Mouse (Mus musculus) thymus, postnatal 10 days (tissue): Measurements from ENCODE around the gene Pde4d.

Source experiments
- DNase-seq, 2 experiments: peaks; one replicate each; pipeline ENCODE4 v3.0.0; 2021; ENCODE audit warnings: low spot score in 2 of 2

Pde4d gene

GRCm38 (mm10) chr13:108449116-108450097 lies at the start of gene Pde4d:
Pde4d (plus strand) TSS chr13:108449948.
- no peak for DNase-seq

DNA sequence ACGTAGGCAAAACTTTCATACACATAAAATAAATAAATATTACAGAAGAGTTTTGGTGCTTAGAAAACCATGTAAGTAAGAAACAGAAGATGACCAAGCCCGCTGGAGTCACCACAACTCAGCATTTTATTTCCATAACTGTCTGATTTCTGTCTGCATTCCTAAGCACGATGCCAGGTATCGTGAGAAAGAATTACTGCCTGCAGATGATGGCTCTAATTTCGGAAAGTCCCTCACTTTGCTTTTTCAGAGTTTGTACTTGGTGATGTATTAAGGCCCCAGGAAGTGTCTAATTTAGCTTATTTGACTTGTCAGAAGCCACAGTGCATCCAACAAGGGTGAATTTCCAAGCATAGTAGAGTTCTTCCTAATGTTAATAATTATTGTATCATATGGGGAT lies 46.6 kb upstream of the Pde4d start:
- DNase-seq = no peak

- DNase-seq = no peak
Measured at GRCm38 (mm10) chr13:108404372-108404771, 45.4 kb upstream of the Pde4d start.

DNA sequence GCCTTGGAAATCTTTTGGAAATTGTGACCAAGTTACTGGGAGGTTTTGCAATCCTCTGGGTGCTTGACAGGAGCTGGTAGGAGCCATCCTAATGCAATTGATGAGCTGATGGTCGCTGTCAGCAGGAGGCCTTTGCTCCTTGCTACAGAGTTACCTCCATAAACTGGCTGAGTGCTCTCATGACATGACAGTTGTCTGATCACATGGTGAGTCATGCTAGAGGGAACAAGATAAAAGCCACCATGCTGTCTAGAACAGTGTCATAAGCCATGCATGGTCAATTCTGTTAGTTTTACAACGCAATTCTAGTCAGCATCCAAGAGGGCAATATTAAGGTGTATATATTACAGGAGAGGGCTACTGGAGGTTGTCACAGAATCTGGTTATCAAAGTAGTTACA lies 34.3 kb upstream of the Pde4d start:
- DNase-seq = no peak

- no peak for DNase-seq
Measured at GRCm38 (mm10) chr13:108418741-108419507, 30.8 kb upstream of the Pde4d start.

- DNase-seq = no peak
Measured at GRCm38 (mm10) chr13:108426322-108426721, 23.4 kb upstream of the Pde4d start.

GRCm38 (mm10) chr13:108428809-108429208 lies 20.9 kb upstream of the Pde4d start:
- DNase-seq = no peak

- DNase-seq = no peak
Measured at GRCm38 (mm10) chr13:108429623-108430022, 20.1 kb upstream of the Pde4d start.

- no peak for DNase-seq
Measured at GRCm38 (mm10) chr13:108431776-108432175, 18.0 kb upstream of the Pde4d start.

DNA sequence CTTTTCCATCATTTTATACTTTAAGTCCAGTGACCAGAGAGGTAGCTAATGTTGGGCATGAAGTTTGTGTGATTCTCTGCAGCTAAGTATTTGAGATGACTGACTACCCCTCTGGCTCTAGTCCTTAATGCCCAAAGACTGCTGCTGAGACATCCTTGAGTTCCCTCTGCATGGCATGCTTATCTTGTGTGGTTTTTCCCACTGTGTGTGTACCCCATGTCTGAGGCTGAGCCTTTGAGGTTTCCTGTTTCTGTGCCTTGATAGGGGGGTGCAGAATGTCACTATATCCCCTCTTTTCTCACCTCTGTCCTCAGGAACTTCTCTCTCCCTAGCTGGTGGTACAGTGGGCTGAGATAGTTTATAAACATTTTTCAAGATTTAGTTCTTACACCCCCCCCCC lies 14.1 kb upstream of the Pde4d start:
- DNase-seq = no peak

DNA sequence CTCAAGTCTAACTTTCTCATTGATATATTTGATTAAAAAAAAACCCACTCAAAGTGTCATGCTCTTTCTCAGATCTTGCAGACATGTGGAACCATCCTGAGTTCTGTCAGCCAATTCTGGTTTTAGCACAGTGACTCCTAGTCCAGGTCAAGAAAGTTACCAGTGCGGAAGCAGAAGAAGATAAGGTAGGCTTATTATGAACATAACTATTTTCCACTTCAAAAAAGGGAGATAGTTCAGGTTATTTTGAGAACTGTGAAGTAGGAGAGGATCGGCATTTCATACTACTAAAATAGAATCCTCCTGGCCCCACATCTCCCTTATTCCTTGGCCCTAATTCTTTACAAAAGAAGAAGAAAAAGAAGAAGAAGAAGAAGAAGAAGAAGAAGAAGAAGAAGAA lies 12.3 kb upstream of the Pde4d start:
- no peak for DNase-seq

GRCm38 (mm10) chr13:108439012-108439411 lies 10.7 kb upstream of the Pde4d start:
- DNase-seq = no peak

DNA sequence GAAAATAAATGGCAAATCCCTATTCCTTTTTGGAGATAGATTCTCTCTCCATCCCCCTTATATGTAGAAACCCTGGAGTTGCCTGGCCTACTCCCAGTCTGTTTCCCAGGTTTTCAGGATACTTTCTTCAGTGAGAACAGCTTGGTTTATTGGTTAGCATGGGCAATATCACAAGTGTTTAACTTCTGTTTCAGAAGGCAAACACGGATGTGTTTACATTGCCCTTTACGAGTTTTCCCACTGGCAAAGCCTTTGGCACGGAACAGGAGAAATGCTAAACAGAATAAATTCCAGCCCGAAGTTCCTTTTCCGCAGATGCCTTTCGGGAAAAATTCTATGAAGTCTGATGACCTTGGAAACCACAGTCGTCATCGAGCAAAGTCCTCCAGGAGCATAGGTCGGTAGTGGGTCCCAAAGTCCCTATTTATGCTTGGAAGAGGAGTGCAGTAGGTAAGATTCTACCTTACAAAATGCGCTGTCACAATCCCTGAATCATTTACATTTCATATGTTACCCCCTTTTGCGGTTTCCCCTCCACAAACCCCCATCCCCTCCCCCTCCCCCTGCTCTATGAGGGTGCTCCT lies 1.3 kb upstream of the Pde4d start:
- DNase-seq = no peak

DNA sequence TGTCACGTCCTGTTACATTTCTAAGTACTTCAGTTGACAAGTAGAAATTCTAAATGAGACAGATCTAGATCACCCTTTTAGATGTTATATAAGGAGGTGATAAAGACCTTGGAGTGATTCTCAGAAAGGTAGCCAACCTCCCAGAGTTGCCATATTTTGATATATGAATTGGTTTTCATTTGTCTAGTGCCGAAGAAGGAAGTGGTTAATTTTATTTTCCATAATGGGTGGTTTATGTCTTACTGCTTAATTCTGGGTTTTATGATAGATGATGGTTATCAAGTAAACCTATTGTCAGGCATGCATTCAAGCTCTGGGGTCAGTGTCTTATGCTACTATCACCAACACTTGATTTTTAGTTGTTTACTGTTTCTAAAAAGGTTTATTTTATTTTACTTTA lies 1.4 kb downstream of the Pde4d start:
- no peak for DNase-seq

DNA sequence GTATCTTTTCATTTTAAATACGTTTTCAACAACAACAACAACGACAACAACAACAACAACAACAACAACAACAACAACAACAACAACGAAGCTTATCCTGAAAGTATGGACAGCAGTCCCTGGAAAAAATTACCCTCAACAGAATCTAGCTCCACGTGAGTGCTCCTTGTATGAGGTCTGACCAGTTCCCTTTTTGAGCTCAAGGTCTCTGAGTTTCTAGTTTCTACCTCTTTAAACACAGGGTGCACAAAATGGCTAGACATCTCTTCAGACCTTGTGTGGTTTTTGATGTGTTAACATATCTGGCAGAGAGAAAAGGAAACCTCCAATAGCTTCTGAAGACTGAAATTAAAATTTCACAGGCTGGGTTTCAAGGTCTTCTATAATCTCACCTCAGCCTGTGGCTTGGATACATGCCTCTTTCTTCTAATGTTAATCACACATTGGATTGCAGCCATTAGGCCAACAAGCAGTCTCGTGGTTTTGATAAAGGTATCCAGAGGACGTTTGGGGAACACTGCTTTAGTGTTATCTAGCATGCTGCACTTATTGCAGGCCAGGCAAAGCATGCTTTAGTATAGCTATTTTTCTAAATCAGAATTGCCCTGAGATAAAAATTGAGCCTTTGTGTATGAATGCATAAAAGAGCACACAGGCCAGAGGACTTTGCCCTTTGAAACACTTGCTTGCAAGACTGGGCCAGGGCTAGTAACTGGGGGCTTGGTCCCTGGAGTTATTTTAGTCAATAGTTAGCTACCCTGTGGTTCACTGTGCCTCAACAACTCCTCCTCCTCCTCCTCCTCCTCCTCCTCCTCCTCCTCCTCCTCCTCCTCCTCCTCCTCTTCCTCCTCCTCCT lies 3.5 kb downstream of the Pde4d start:
- DNase-seq = no peak

GRCm38 (mm10) chr13:108462518-108462917 lies 12.8 kb downstream of the Pde4d start:
- no peak for DNase-seq

GRCm38 (mm10) chr13:108465755-108466154 lies 16.0 kb downstream of the Pde4d start:
- no peak for DNase-seq

GRCm38 (mm10) chr13:108467046-108467445 lies 17.3 kb downstream of the Pde4d start:
- DNase-seq = no peak

DNA sequence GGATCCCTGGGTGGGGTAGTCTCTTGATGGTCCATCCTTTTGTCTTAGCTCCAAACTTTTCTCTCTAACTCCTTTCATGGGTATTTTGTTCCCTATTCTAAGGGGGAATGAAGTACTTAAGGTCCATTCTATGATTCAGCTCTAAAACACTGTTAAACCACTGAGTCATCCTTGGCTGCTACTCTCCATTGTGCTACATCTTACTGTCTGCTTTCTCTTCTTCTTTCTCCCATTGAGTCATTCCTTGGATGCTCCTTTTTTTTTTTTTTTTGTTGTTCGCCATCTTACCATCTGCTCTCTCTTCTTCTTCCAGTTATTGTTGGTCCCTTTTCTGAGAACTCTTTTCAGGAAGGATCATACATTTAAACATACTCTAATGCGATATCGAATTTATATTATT lies 30.7 kb downstream of the Pde4d start:
- no peak for DNase-seq

- no peak for DNase-seq
Measured at GRCm38 (mm10) chr13:108485036-108485435, 35.3 kb downstream of the Pde4d start.

GRCm38 (mm10) chr13:108487066-108487465 lies 37.3 kb downstream of the Pde4d start:
- DNase-seq = no peak
